Mouse (Mus musculus) hindbrain, embryonic 12.5 days (tissue): ENCODE measurements around the gene Edc3. TPM values are rescaled to one million over a fixed set of nuclear protein-coding genes. Genes with fewer than 3 reads are reported as not detected.

ENCODE experiments used
- ATAC-seq: fragments of 200-750 bp; cut with Nextera tagmentation; 2 replicates; pipeline ENCODE4 v1.8.0; 2017; ENCODE audit warnings: moderate TSS enrichment; ENCODE audit not compliant: low FRiP score
- H3K27ac ChIP-seq: fragments of 300-500 bp; sonication (generic); 2 replicates; pipeline ENCODE4 v1.5.1; 2016; ENCODE audit warnings: mild to moderate bottlenecking
- H3K27me3 ChIP-seq: fragments of 300-500 bp; sonication (generic); 2 replicates; pipeline ENCODE4 v1.6.1; 2016; ENCODE audit warnings: mild to moderate bottlenecking
- H3K36me3 ChIP-seq: fragments of 300-500 bp; sonication (generic); 2 replicates; pipeline ENCODE4 v1.6.1; 2016; ENCODE audit warnings: mild to moderate bottlenecking
- H3K4me1 ChIP-seq: fragments of 300-500 bp; sonication (generic); 2 replicates; pipeline ENCODE4 v1.6.1; 2016
- H3K4me2 ChIP-seq: fragments of 300-500 bp; sonication (generic); replicated peaks from 2 replicates; pipeline ENCODE4 v1.6.1; 2016; ENCODE audit warnings: mild to moderate bottlenecking
- H3K4me3 ChIP-seq: fragments of 300-500 bp; sonication (generic); 2 replicates; pipeline ENCODE4 v1.5.1; 2016; ENCODE audit warnings: mild to moderate bottlenecking
- H3K9ac ChIP-seq: fragments of 300-500 bp; sonication (generic); 2 replicates; pipeline ENCODE4 v1.6.1; 2016; ENCODE audit warnings: mild to moderate bottlenecking, moderate library complexity
- H3K9me3 ChIP-seq: fragments of 300-500 bp; sonication (generic); replicated peaks from 2 replicates; pipeline ENCODE4 v1.6.1; 2016; ENCODE audit warnings: mild to moderate bottlenecking
- WGBS: fragments of 180-500 bp; shearing (Covaris S2); methylation state at CpG from one replicate; pipeline ENCODE4 v1.1.7; 2016; 5-methylcytosine and 5-hydroxymethylcytosine counted together
- polyA plus RNA-seq: library from polyadenylated mRNA; unstranded; fragments of >200 nt; fragmentation: Nextera tagmentation; extraction: Ambion mirVana; gene quantifications from 2 replicates; pipeline ENCODE4 v1.2.1, GENCODE M21; 2016

Edc3 gene
- polyA plus RNA-seq, 1 experiment from 2014 or later = 39.4 TPM

DNA sequence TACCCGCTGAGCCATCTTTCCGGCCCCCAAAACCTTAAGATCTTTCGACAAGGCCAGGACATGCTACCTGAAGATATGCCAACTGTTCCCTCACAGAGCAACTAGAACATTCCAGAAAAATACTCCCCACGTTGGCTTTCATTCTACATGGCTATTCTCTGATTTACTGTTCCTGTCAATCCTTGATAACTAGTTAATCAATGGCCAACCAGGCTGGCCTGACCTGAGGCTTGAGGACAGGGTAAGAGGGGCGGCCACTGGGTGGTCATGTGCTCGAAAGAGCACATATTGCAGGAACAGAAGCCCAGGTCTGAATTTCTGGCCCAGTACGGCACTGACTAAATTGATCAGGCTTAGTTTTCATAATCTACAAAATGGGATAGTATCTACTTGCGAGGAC, 89.1 kb downstream of the Edc3 start:
- WGBS = 91% methylated on average over 8 of the region's 8 CpGs
- H3K36me3 ChIP-seq = peaks cover 60% of the 10 kb centered on the region
- no peaks in the 10 kb centered on the region for H3K9me3 ChIP-seq
- H3K27ac ChIP-seq = no peak overlapping the region
- H3K4me3 ChIP-seq = no peak overlapping the region
- H3K4me1 ChIP-seq = peaks cover 21% of the 10 kb centered on the region
- peaks cover 3% of the 10 kb centered on the region; the same call in 1 of the 2 replicates for H3K27me3 ChIP-seq
- no peak overlapping the region for H3K9ac ChIP-seq
- no peak overlapping the region for H3K4me2 ChIP-seq
- no peak for ATAC-seq

DNA sequence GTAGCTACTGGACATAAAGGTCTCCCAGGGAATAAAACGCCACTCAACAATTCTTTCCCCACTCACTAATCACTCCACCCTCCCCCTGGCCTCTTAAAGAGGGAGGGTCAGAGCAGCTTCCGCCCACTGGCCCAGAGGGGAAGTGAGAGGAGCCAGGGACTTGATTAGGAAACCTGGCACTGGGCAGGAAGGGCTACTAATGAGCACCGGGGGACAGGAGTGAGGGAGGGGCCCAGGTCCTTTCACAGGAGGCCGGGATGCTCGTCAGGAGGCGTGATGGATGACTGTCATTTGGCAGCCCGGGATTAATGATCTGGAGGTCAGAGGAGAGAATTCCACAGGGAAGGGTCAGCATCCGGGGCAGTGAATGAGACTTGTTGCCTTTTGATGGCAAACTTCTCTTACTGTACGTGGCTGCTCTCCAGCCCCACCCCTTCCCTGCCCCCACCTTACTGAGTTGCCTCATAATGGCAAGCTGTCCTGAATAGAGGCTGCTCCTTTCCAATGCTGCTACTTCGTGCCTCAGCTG, 90.4 kb downstream of the Edc3 start:
- no peak overlapping the region for H3K4me3 ChIP-seq
- H3K4me1 ChIP-seq = peaks cover 35% of the 10 kb centered on the region
- peak; percentile 57 for ATAC-seq
- H3K36me3 ChIP-seq = peaks cover 46% of the 10 kb centered on the region
- WGBS = 5% methylated on average over 10 of the region's 10 CpGs
- H3K9ac ChIP-seq = 0 out of 2 replicates have a peak overlapping the region, but pooled peaks have one; percentile 20
- no peaks in the 10 kb centered on the region for H3K9me3 ChIP-seq
- no peak overlapping the region for H3K4me2 ChIP-seq
- peaks cover 3% of the 10 kb centered on the region; the same call in 1 of the 2 replicates for H3K27me3 ChIP-seq
- no peak overlapping the region for H3K27ac ChIP-seq

- no peaks in the 10 kb centered on the region for H3K9me3 ChIP-seq
- no peak overlapping the region for H3K9ac ChIP-seq
- H3K4me3 ChIP-seq = no peak overlapping the region
- peaks cover 3% of the 10 kb centered on the region; the same call in 1 of the 2 replicates for H3K27me3 ChIP-seq
- peaks cover 44% of the 10 kb centered on the region for H3K4me1 ChIP-seq
- H3K4me2 ChIP-seq = no peak overlapping the region
- no peak for ATAC-seq
- H3K27ac ChIP-seq = no peak overlapping the region
- WGBS = 90% methylated on average over 9 of the region's 9 CpGs
- H3K36me3 ChIP-seq = peaks cover 35% of the 10 kb centered on the region
These were observed 92.1 kb downstream of the Edc3 start for GRCm38 (mm10) chr9:57800325-57800975.

Other genes with a start within 250 kb of the Edc3 start
- gene Scamp5, start 240.5 kb upstream of the Edc3 start, polyA plus RNA-seq = 47.5 and 49.9 TPM in 2 replicates
- gene Rpp25, start 204.5 kb upstream of the Edc3 start, polyA plus RNA-seq = 7.3 and 7.6 TPM in 2 replicates
- gene Cox5a, start 187.3 kb upstream of the Edc3 start, polyA plus RNA-seq = 655 and 680 TPM in 2 replicates
- gene Fam219b, start 171.0 kb upstream of the Edc3 start, polyA plus RNA-seq = 20.0 and 21.0 TPM in 2 replicates
- gene Mpi, start 155.8 kb upstream of the Edc3 start, polyA plus RNA-seq = 59.2 and 61.4 TPM in 2 replicates
- gene Scamp2, start 147.6 kb upstream of the Edc3 start, polyA plus RNA-seq = 61.9 and 63.3 TPM in 2 replicates
- gene Ulk3, start 119.1 kb upstream of the Edc3 start, polyA plus RNA-seq = 20.0 and 20.1 TPM in 2 replicates
- 0.08 and 0.27 TPM in 2 replicates for gene Cplx3, start 102.3 kb upstream of the Edc3 start, polyA plus RNA-seq
- not detected in 2 replicates for gene Lman1l, start 87.8 kb upstream of the Edc3 start, polyA plus RNA-seq
- gene Csk, start 54.9 kb upstream of the Edc3 start, polyA plus RNA-seq = 38.3 and 41.6 TPM in 2 replicates
- not detected in 2 replicates for gene Cyp1a2, start 24.8 kb upstream of the Edc3 start, polyA plus RNA-seq
- gene Cyp1a1, start 20.6 kb upstream of the Edc3 start, polyA plus RNA-seq = 0.12 TPM in 1 of 2 replicates, not detected in the other
- 81.8 and 82.5 TPM in 2 replicates for gene Clk3, start 57.3 kb downstream of the Edc3 start, polyA plus RNA-seq
- gene Arid3b, start 128.3 kb downstream of the Edc3 start, polyA plus RNA-seq = 19.0 and 22.9 TPM in 2 replicates
- gene Ubl7, start 202.4 kb downstream of the Edc3 start, polyA plus RNA-seq = 143 and 144 TPM in 2 replicates
- 1.0 and 1.7 TPM in 2 replicates for gene Sema7a, start 231.6 kb downstream of the Edc3 start, polyA plus RNA-seq